In genomic region chr2:167163134-167163533, GRCm38 (mm10) we compare ENCODE assay signal across 13 mouse cellular contexts. TPM values are rescaled to one million over a fixed set of nuclear protein-coding genes. Genes with fewer than 3 reads are reported as not detected.
DNase-seq lines count a peak whose midpoint lies in the region; ATAC-seq and TF ChIP-seq lines count a peak whose summit lies in the region.
"Had no signal": no experiment of that assay in that cellular context is flagged by ENCODE, and none has a peak within 500 bp of the region (broad histone marks: within the 10 kb centered on the region; RNA-seq: fewer than 3 reads in every experiment).

No protein-coding gene starts in this region.

- no peak overlapping the region for H3K9ac ChIP-seq in heart, embryonic 13.5 days
- H3K9ac ChIP-seq in limb, embryonic 13.5 days = no peak overlapping the region
- H3K9ac ChIP-seq in forebrain, embryonic 12.5 days = no peak overlapping the region
- H3K9ac ChIP-seq: embryonic facial prominence, embryonic 15.5 days; midbrain, embryonic 15.5 days had no signal

- WGBS in heart, embryonic 13.5 days = 84% methylated on average over 10 of the region's 10 CpGs
- 90% methylated on average over 10 of the region's 10 CpGs for WGBS in limb, embryonic 13.5 days
- 89% methylated on average over 10 of the region's 10 CpGs for WGBS in olfactory bulb, adult 2 months
- 95% methylated on average over 10 of the region's 10 CpGs for WGBS in forebrain, embryonic 12.5 days

- TF ChIP-seq CTCF in left cerebral cortex, adult 2 months (IDR thresholded peaks at IDR 0.05) = no peak
- TF ChIP-seq CTCF in olfactory bulb, adult 2 months (IDR thresholded peaks at IDR 0.05; ENCODE audit: insufficient read depth, low read depth, low read length) = no peak

- DNase-seq in heart, adult 18-20 months = no peak
- DNase-seq in left cerebral cortex, adult 2 months (ENCODE audit: extremely low spot score in 1 of 2, low spot score in 2 of 2) = no peak
- no peak for DNase-seq in left cerebral cortex, adult 9 months (ENCODE audit: low spot score in 2 of 2)
- DNase-seq: retina, postnatal 1 day; thymus, postnatal 25 days had no signal

- no peak overlapping the region for H3K4me3 ChIP-seq in heart, embryonic 13.5 days
- no peak overlapping the region for H3K4me3 ChIP-seq in left cerebral cortex, adult 2 months
- no peak overlapping the region for H3K4me3 ChIP-seq in limb, embryonic 13.5 days
- no peak overlapping the region for H3K4me3 ChIP-seq in olfactory bulb, adult 2 months (ENCODE audit: insufficient read depth, low read depth, low read length)
- no peak overlapping the region for H3K4me3 ChIP-seq in forebrain, embryonic 12.5 days (replicated peaks)
- H3K4me3 ChIP-seq: embryonic facial prominence, embryonic 15.5 days; midbrain, embryonic 15.5 days had no signal

- no peak overlapping the region for H3K4me2 ChIP-seq in heart, embryonic 13.5 days
- H3K4me2 ChIP-seq in limb, embryonic 13.5 days (replicated peaks) = no peak overlapping the region
- H3K4me2 ChIP-seq in forebrain, embryonic 12.5 days = no peak overlapping the region
- H3K4me2 ChIP-seq: embryonic facial prominence, embryonic 15.5 days; liver, embryonic 11.5 days; midbrain, embryonic 15.5 days had no signal

- no peaks in the 10 kb centered on the region for H3K36me3 ChIP-seq in heart, embryonic 13.5 days
- no peaks in the 10 kb centered on the region for H3K36me3 ChIP-seq in limb, embryonic 13.5 days
- H3K36me3 ChIP-seq in forebrain, embryonic 12.5 days (replicated peaks) = no peaks in the 10 kb centered on the region
- H3K36me3 ChIP-seq: embryonic facial prominence, embryonic 15.5 days; midbrain, embryonic 15.5 days had no signal

- H3K4me1 ChIP-seq in heart, embryonic 13.5 days = peaks cover 17% of the 10 kb centered on the region
- peaks cover 42% of the 10 kb centered on the region for H3K4me1 ChIP-seq in limb, embryonic 13.5 days
- H3K4me1 ChIP-seq in olfactory bulb, adult 2 months (ENCODE audit: control insufficient read depth, insufficient read depth, low read length) = peaks cover 33% of the 10 kb centered on the region
- H3K4me1 ChIP-seq in forebrain, embryonic 12.5 days = peaks cover 6% of the 10 kb centered on the region; the same call in 1 of the 2 replicates
- H3K4me1 ChIP-seq: midbrain, embryonic 15.5 days had no signal

- peaks cover 4% of the 10 kb centered on the region; the same call in 1 of the 2 replicates for H3K27me3 ChIP-seq in heart, embryonic 13.5 days (replicated peaks)
- H3K27me3 ChIP-seq in limb, embryonic 13.5 days = no peaks in the 10 kb centered on the region
- H3K27me3 ChIP-seq in forebrain, embryonic 12.5 days = no peaks in the 10 kb centered on the region
- H3K27me3 ChIP-seq: embryonic facial prominence, embryonic 15.5 days; midbrain, embryonic 15.5 days had no signal

- peak overlapping the region; percentile 58 for H3K27ac ChIP-seq in heart, embryonic 13.5 days (replicated peaks)
- peak overlapping the region; percentile 73 for H3K27ac ChIP-seq in left cerebral cortex, adult 2 months
- peak overlapping the region; percentile 69 for H3K27ac ChIP-seq in limb, embryonic 13.5 days
- H3K27ac ChIP-seq in olfactory bulb, adult 2 months (ENCODE audit: insufficient read depth, low read depth, low read length) = peak overlapping the region; percentile 23
- no peak overlapping the region for H3K27ac ChIP-seq in forebrain, embryonic 12.5 days
- H3K27ac ChIP-seq: embryonic facial prominence, embryonic 15.5 days; midbrain, embryonic 15.5 days had no signal

- intact Hi-C loops in left cerebral cortex, adult 2 months (cut with DNase I) = no loop called here

- TF ChIP-seq POLR2A in olfactory bulb, adult 2 months (IDR thresholded peaks at IDR 0.05; ENCODE audit: insufficient read depth, low read depth, low read length) = no peak

- peaks cover 12% of the 10 kb centered on the region for H3K9me3 ChIP-seq in heart, embryonic 13.5 days
- 0 out of 2 replicates have a peak, but pooled peaks cover 8% of the 10 kb centered on the region for H3K9me3 ChIP-seq in limb, embryonic 13.5 days
- H3K9me3 ChIP-seq in forebrain, embryonic 12.5 days = peaks cover 5% of the 10 kb centered on the region; the same call in 1 of the 2 replicates
- H3K9me3 ChIP-seq: embryonic facial prominence, embryonic 15.5 days; midbrain, embryonic 15.5 days had no signal

- ATAC-seq in heart, embryonic 13.5 days (ENCODE audit: extremely low read depth, insufficient number of reproducible peaks, low FRiP score, low TSS enrichment) = no peak
- no peak for ATAC-seq in limb, embryonic 13.5 days (ENCODE audit: low FRiP score, low read depth)
- ATAC-seq in forebrain, embryonic 12.5 days (ENCODE audit: low FRiP score) = no peak
- ATAC-seq: midbrain, embryonic 15.5 days had no signal

RNA-seq across cellular contexts. Expression of gene Kcnb1, which starts 26.8 kb away (rescaled TPM):
- 0.19 and 0.49 TPM in 2 replicates for polyA plus RNA-seq in heart, embryonic 13.5 days (2015; fragmentation: Nextera tagmentation; extraction: Ambion mirVana)
- 10 to 100 TPM; 32.8 to 36.1 TPM for total RNA-seq in heart, adult 18-20 months (2021)
- total RNA-seq in left cerebral cortex, adult 2 months (2021) = 100 to 1,000 TPM; 230 to 237 TPM
- polyA plus RNA-seq in limb, embryonic 13.5 days (2015; fragmentation: Nextera tagmentation; extraction: Ambion mirVana) = 0.84 and 1.0 TPM in 2 replicates
- polyA plus RNA-seq in olfactory bulb, adult 2 months (2012; ENCODE audit: insufficient read depth, insufficient read length, low replicate concordance, missing spikeins) = 145 TPM in 1 of 2 replicates, not detected in the other
- polyA plus RNA-seq in forebrain, embryonic 12.5 days (2016; fragmentation: Nextera tagmentation; extraction: Ambion mirVana) = 1.3 and 1.8 TPM in 2 replicates
- polyA plus RNA-seq: C2C12 had no signal

Comparison
In these comparisons a context has a peak if more than half of its experiments do, and no peak if none do; other contexts are left out.
1. RNA of gene Kcnb1, which starts 26.8 kb away (polyA plus RNA-seq): 145 TPM in olfactory bulb, adult 2 months; 1.3 to 1.8 TPM in forebrain, embryonic 12.5 days, 0.84 to 1.0 TPM in limb, embryonic 13.5 days and 0.19 to 0.49 TPM in heart, embryonic 13.5 days; every median in the first group is over 10 times any median in the second.